Mouse (Mus musculus) heart, adult 2 months (tissue): ENCODE measurements at regions not wholly inside any gene's neighbourhood (a gene's known extent, or its start where the extent isn't known, plus 50 kb on each side); places are given as distances from the start of the nearest gene placed in this dataset.

Source experiments
- CTCF ChIP-seq: fragments of 200-600 bp; IDR thresholded peaks from 2 replicates; pipeline ENCODE4 v1.8.1; 2022; ENCODE audit warnings: antibody characterized with exemption, mild to moderate bottlenecking, moderate library complexity
- EP300 ChIP-seq: fragments of 200-500 bp; IDR thresholded peaks from 2 replicates; pipeline ENCODE4 v1.6.1; 2011; ENCODE audit warnings: low read depth, low read length, control low read depth; ENCODE audit not compliant: insufficient read depth
- POLR2A ChIP-seq: fragments of 200-500 bp; IDR thresholded peaks from 2 replicates; pipeline ENCODE4 v1.6.1; 2011; ENCODE audit warnings: mild to moderate bottlenecking, low read depth, low read length, control low read depth; ENCODE audit not compliant: insufficient read depth

DNA sequence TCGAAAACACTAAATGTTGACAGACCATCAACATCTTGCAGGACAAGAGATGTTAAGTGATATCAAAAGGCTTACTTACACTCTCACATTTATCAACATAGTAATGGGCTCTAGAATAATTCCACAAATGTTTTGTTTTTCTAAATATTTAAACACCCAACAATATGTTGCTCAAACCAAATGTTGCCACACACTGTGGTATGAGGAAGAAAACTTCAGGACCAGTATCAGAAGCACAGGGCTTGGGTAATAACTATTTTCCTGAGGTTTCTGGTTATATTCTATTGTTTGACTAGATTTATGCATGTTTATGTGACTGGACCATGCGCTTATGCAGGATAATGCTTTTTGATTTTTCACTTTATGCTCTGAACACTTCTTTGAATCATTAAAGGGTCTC lies 108.6 kb upstream of the Rmdn2 start:
- TF ChIP-seq POLR2A (no peak), EP300 (no peak), CTCF (no peak)
